Comparison of ENCODE assay signal across 9 mouse cellular contexts in genomic region chr9:85609152-85609551, GRCm38 (mm10).
DNase-seq lines count a peak whose midpoint lies in the region; ATAC-seq lines count a peak whose summit lies in the region.
"Had no signal": no experiment of that assay in that cellular context is flagged by ENCODE, and none has a peak within 500 bp of the region (broad histone marks: within the 10 kb centered on the region; RNA-seq: fewer than 3 reads in every experiment).

No protein-coding gene starts in this region.

- H3K9me3 ChIP-seq in hindbrain, embryonic 14.5 days (ENCODE audit: control insufficient read depth, low read length) = no peaks in the 10 kb centered on the region
- H3K9me3 ChIP-seq in hindbrain, embryonic 12.5 days (replicated peaks) = no peaks in the 10 kb centered on the region
- no peaks in the 10 kb centered on the region for H3K9me3 ChIP-seq in forebrain, embryonic 16.5 days (ENCODE audit: control insufficient read depth, low read length)
- H3K9me3 ChIP-seq in limb, embryonic 15.5 days = no peaks in the 10 kb centered on the region

- no peak overlapping the region for H3K4me2 ChIP-seq in hindbrain, embryonic 14.5 days (replicated peaks)
- H3K4me2 ChIP-seq in hindbrain, embryonic 12.5 days (replicated peaks) = no peak overlapping the region
- H3K4me2 ChIP-seq in forebrain, embryonic 16.5 days (ENCODE audit: low read length) = no peak overlapping the region
- H3K4me2 ChIP-seq in limb, embryonic 15.5 days = no peak overlapping the region

- DNase-seq in hindbrain, embryonic 14.5 days (ENCODE audit: low spot score) = peak; percentile 52
- DNase-seq in cerebellum, adult 11-12 months = peak; percentile 35
- no peak for DNase-seq in ovary, postnatal 36 days (ENCODE audit: low spot score)
- no peak for DNase-seq in lung, postnatal 36 days
- no peak for DNase-seq in kidney, adult 11 months
- DNase-seq: liver, postnatal 0 days had no signal

- WGBS in hindbrain, embryonic 14.5 days = 71% methylated on average over 3 of the region's 3 CpGs
- WGBS in hindbrain, embryonic 12.5 days = 82% methylated on average over 3 of the region's 3 CpGs
- WGBS in forebrain, embryonic 16.5 days = 41% methylated on average over 3 of the region's 3 CpGs
- WGBS in limb, embryonic 15.5 days = 40% methylated on average over 3 of the region's 3 CpGs

- no peak overlapping the region for H3K4me3 ChIP-seq in hindbrain, embryonic 14.5 days (replicated peaks; ENCODE audit: low read length)
- H3K4me3 ChIP-seq in hindbrain, embryonic 12.5 days = no peak overlapping the region
- H3K4me3 ChIP-seq in forebrain, embryonic 16.5 days (replicated peaks; ENCODE audit: low read length) = no peak overlapping the region
- H3K4me3 ChIP-seq in limb, embryonic 15.5 days = no peak overlapping the region

- H3K36me3 ChIP-seq in hindbrain, embryonic 14.5 days (replicated peaks; ENCODE audit: control insufficient read depth, insufficient read depth) = no peaks in the 10 kb centered on the region
- no peaks in the 10 kb centered on the region for H3K36me3 ChIP-seq in hindbrain, embryonic 12.5 days
- no peaks in the 10 kb centered on the region for H3K36me3 ChIP-seq in forebrain, embryonic 16.5 days (ENCODE audit: control insufficient read depth, insufficient read depth)
- H3K36me3 ChIP-seq in limb, embryonic 15.5 days = no peaks in the 10 kb centered on the region

- H3K27me3 ChIP-seq in hindbrain, embryonic 14.5 days (ENCODE audit: control insufficient read depth, insufficient read depth, low read length) = no peaks in the 10 kb centered on the region
- no peaks in the 10 kb centered on the region for H3K27me3 ChIP-seq in hindbrain, embryonic 12.5 days
- H3K27me3 ChIP-seq in forebrain, embryonic 16.5 days (replicated peaks; ENCODE audit: control insufficient read depth, insufficient read depth, low read length) = peaks cover 5% of the 10 kb centered on the region; the same call in 1 of the 2 replicates
- H3K27me3 ChIP-seq in limb, embryonic 15.5 days = no peaks in the 10 kb centered on the region

- H3K27ac ChIP-seq in hindbrain, embryonic 14.5 days = no peak overlapping the region
- H3K27ac ChIP-seq in hindbrain, embryonic 12.5 days = no peak overlapping the region
- H3K27ac ChIP-seq in forebrain, embryonic 16.5 days (ENCODE audit: low read length) = no peak overlapping the region
- H3K27ac ChIP-seq in limb, embryonic 15.5 days = no peak overlapping the region

- ATAC-seq in hindbrain, embryonic 14.5 days (ENCODE audit: low FRiP score) = peak; percentile 72; the same call in 1 of the 2 replicates
- no peak for ATAC-seq in hindbrain, embryonic 12.5 days (ENCODE audit: low FRiP score)
- ATAC-seq in forebrain, embryonic 16.5 days = peak; percentile 99
- peak; percentile 14; the same call in 1 of the 2 replicates for ATAC-seq in limb, embryonic 15.5 days (ENCODE audit: insufficient number of reproducible peaks, low FRiP score, low TSS enrichment, low read depth)
- ATAC-seq: liver, postnatal 0 days had no signal

- H3K9ac ChIP-seq in hindbrain, embryonic 14.5 days = no peak overlapping the region
- no peak overlapping the region for H3K9ac ChIP-seq in hindbrain, embryonic 12.5 days
- no peak overlapping the region for H3K9ac ChIP-seq in forebrain, embryonic 16.5 days (replicated peaks; ENCODE audit: low read depth, low read length)
- H3K9ac ChIP-seq in limb, embryonic 15.5 days = no peak overlapping the region
- H3K9ac ChIP-seq: liver, postnatal 0 days had no signal

- H3K4me1 ChIP-seq in hindbrain, embryonic 14.5 days (replicated peaks; ENCODE audit: control insufficient read depth, insufficient read depth, low read length) = no peaks in the 10 kb centered on the region
- no peaks in the 10 kb centered on the region for H3K4me1 ChIP-seq in hindbrain, embryonic 12.5 days
- H3K4me1 ChIP-seq in forebrain, embryonic 16.5 days (replicated peaks; ENCODE audit: control insufficient read depth, insufficient read depth, low read length) = 0 out of 2 replicates have a peak, but pooled peaks cover 2% of the 10 kb centered on the region
- no peaks in the 10 kb centered on the region for H3K4me1 ChIP-seq in limb, embryonic 15.5 days

Comparison
In these comparisons a context has a peak if more than half of its experiments do, and no peak if none do; other contexts are left out.
1. DNase-seq: peak in hindbrain, embryonic 14.5 days (single experiment) and cerebellum, adult 11-12 months (single experiment); none in ovary, postnatal 36 days (single experiment), lung, postnatal 36 days (single experiment) and kidney, adult 11 months (single experiment).